Mouse (Mus musculus) kidney, adult 8-10 months (tissue): ENCODE measurements at regions not wholly inside any gene's neighbourhood (a gene's known extent, or its start where the extent isn't known, plus 50 kb on each side); places are given as distances from the start of the nearest gene placed in this dataset.
A peak's percentile ranks its signal among the peaks of the same experiment; 100 is the strongest.

Source experiments
- DNase-seq, 2 experiments: peaks; one replicate each; pipeline ENCODE4 v3.0.0; 2022

DNA sequence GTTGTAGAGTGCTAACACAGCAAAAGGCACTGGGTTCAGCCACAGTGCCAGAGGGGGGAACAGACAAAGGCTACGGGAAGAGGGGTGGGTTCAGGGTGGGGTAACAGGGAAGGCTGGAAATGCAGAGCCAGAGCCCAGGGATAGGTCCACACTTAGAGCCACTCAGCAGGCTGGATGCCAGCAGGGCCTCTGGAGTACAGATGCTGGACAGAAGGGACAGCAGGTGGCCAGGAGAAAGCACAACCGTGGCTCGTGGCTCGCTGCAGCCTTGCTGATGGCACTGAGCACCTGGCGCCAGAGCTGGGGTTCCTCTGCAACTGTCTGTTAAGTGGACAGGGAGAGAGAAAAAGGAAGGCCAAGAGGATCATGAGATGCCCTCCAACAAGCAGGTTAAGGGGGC, 174.2 kb downstream of the Mroh4 start:
- DNase-seq, result no peak

- no peak for DNase-seq
These were observed 176.7 kb downstream of the Mroh4 start for GRCm38 (mm10) chr15:74459345-74459975.

GRCm38 (mm10) chr15:74458940-74459339, 177.2 kb downstream of the Mroh4 start:
- DNase-seq, result no peak

DNA sequence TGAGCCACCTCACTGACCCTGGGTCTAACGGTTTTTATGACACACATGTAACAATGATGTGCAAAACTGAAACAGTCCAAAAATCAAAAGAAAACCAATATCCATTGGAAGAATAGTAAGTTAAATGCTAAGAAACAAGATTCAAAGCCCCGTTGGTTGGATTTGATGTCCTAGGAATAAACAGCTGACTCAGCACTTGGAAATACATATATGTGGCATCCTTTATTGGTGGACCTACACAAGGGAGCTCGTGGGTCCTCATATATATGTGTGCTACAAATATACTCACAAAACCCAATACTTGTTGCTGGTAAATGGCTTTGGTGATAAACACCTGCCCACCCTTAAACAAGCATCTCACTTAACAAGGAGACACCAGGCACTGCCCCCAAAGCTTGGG, 178.2 kb downstream of the Mroh4 start:
- DNase-seq, result no peak

GRCm38 (mm10) chr15:74456675-74457040, 179.5 kb downstream of the Mroh4 start:
- DNase-seq, result no peak

DNA sequence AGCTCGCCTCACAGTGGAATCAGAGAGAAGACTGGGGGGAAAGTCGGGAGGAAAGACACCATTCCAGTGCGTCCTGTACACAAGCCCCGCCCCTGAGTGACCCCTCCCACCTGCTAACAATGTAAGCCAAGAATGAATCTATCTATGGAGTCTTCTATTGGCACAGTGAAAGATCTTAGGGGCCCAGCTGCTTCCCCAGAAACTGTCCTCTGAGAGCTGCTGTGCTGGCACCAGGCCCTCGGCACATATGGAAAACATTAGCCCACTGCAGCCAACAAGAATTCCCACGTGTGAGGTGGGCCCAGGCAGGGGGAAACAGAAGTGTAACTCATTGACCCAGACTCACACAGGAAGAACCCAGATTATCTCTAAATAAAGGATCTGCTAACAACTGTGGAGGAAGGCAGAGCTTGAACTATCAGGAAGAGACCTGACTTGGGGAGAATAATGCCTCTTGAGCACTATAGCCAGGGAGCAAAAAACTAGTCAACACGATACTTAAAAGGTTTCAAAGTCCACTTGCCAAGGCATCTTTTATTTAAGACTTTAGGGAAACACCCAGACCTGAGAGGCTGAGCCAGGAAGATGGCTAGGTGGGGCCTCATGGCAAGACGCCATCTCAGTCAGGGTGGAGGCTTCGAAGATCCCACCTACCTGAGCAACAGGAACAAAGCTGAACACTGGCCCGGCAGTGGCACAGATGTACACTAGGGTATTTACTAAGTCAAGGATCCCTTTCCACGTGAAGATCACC, 180.1 kb downstream of the Mroh4 start:
- no peak for DNase-seq

DNA sequence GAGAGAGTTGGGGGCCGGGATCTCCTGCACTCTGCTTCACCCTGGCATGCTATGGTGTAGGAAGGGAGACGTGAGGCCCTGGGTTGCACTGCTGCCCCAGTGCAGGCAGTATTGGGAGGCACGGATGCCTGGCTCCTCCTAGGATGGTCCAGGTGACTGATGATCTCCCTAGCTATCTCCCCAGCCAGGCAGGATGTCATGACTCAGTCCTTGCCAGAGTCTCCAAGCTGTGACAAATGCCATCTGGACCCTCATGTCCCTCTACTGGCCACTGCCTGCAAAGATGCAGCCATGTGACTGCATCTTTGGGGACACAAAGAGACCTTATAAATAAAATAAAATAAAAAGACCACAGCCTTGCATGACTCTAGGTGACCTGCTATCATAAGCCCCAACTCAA, 181.6 kb downstream of the Mroh4 start:
- no peak for DNase-seq

- no peak for DNase-seq
These were observed 182.3 kb downstream of the Mroh4 start for GRCm38 (mm10) chr15:74453810-74454209.

GRCm38 (mm10) chr15:74452426-74452825, 183.7 kb downstream of the Mroh4 start:
- DNase-seq, result no peak

DNA sequence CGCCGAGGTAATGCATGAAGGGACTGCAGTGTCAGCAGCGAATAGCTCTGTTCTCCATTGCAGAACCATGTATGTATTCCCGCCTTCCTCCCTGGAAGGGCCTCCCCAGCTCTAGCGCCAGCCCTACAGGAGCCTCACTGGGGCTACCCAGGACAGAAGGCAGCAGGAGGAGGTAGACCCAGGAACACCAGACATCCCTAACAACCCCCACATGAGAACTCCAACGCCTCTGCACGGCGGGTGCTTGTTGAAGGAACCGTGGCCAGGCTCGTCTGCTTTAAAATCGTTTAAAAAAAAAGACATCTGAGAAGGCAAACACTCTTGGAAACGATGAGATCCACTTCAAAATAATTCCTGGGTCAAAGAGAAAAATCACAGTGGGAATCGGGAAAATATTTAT, 194.3 kb downstream of the Mroh4 start:
- no peak for DNase-seq

DNA sequence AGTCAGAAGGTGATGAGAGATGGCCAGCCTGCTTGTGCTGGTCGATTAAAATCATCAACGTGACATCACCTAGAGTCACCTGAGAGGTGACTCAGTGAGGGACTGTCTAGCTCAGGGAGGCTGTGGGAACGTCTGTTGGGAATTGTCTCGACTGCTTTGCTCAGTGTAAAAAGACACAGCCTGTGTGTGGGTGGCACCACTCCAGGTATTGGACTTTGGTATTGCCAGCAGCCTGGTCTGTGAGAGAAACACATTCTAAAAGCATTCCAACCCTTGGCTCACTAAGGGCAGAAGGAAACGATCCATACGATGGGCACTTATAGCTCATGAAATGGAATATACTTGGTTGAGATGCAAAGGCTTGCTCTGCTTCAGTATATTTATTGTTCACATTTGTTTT, 209.2 kb downstream of the Mroh4 start:
- no peak for DNase-seq

GRCm38 (mm10) chr15:74423001-74423400, 213.2 kb downstream of the Mroh4 start:
- no peak for DNase-seq

DNA sequence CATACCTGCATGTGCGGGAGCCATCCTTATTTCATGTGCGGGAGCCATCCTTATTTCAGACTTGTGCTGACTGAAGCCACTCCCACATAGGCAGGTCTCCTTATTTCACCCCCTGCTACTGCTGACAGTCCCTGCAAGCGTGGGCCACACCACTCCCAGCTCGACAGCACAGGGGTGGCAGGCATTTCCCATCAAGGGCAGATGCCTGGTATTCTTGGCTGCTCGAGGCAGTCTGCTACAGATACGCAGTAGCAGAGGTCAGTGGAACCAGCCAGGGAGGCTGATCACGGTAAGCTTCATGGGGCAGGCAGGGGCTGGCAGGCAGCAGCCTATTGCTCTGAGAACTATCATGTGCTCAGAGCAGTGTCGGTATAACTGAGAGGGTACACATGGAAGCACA, 215.6 kb downstream of the Mroh4 start:
- DNase-seq, result no peak

DNA sequence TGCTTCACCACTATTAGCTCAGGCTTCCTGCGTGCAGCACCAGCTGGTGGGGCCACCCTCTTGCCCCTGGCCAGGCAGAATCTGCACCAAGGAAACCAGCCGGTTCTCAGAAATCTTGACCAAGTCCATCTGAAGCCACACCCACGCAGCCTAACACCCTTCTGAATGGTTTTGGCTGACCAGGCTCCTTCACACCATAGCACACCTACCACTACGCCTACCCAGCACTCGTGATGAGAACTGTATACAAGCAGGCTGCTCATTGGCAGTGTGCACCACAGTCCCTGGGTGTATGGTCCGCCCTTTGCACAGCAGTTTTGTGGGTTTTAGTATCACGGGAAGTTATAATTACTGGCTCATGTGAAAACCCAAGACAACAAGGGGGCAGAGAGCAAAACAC, 217.5 kb downstream of the Mroh4 start:
- DNase-seq, result no peak

- no peak for DNase-seq
These were observed 222.9 kb downstream of the Mroh4 start for GRCm38 (mm10) chr15:74413217-74413616.

DNA sequence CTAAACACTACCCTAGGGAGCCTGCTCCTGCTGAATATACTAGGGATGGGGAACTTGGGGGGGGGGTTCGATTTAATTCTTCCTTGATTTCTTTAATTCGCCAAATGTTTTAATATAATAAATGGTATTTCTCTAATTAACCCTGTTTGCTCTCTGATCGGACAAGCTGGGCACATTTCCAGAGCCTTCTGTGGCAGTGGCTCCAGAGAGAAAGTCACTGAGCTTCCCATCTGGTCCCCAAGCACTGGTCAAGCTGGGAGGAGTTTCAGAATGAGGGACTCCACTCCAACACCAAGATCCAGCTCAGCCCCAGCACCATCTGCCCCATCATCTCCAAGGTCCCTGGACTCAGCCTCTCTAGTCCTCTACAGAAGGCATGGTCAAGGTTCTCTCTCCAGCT, 223.9 kb downstream of the Mroh4 start:
- DNase-seq, result no peak

DNA sequence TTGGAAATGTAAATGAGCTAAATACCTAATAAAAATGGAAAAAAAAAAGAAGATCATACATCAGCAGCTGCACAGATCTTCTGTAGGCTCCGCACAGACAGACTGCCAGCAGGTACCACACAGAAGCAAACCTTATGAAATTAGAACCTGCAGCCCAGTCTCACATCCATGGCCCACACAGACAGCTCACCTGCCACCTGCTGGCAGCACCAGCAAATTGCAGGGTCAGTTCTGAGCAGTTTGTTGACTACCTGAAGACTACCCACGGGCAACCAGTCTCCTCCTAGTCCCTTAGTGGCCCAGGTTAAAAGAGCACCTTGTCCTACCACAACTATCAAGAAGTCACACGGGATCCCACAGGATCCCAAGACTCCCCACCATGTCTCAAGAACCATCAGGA, 225.1 kb downstream of the Mroh4 start:
- peak in 1 of 2 experiments; percentile 11 for DNase-seq

DNA sequence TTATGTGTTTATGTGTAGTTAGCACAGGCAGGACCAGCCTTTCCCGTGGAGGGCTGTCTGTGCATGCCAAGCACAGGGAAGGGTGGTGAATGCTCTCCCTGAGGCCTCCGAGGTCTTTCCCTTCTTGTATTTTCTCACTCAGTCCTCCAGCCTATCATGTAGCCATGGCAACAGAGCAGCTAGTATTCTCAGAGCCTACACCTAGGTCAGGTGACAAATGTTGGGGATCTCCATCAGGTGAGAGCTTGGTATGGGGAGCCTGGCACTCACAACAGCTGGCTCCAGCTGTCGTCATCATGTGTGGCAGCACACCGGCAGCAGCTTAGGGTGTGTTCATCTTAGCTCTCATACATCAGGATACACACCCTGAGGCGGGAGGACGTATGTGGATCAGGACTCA, 231.3 kb downstream of the Mroh4 start:
- no peak for DNase-seq

DNA sequence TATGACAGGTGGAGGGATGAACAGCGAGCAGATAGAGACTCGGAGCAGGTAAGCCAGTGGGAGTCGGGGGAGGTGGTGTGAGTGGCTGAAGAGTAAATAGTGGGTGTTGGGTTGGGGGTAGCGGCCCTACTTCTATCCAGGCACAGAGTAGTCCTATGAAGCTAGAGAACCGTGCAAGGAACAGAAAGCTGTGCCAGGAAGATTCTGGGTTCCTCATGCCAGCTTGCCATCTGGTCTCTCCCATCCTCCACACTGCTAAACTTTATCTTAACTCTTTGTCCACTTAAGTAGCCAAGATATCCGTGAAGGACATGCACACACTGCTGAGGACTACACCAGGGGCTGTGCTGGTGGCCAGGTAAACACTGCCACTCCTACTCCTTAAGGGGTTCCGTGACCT, 234.9 kb downstream of the Mroh4 start:
- no peak for DNase-seq

DNA sequence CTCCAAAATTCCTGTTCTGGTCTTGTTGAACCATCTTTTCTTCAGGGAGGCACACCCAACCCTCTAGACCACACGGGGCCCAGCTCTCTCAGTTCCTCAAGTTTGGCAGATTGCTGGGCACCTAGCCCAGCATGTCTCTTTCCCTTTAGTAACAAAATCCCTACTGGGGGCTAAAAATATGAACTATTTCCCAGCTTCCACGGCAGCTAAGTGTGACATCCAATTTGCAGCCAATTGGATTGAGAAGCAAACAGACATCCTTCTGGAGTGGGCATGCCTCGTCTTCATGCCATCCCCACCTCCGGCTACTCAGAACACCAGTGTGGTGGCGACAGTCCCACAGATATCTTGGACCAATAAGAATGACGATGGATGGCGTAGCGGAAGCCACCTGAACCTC, 240.1 kb downstream of the Mroh4 start:
- no peak for DNase-seq

- no peak for DNase-seq
These were observed 248.6 kb downstream of the Mroh4 start for GRCm38 (mm10) chr15:74387533-74387932.

- DNase-seq, result peak in 1 of 2 experiments; percentile 21
These were observed 253.6 kb downstream of the Mroh4 start for GRCm38 (mm10) chr15:74382556-74382955.

DNA sequence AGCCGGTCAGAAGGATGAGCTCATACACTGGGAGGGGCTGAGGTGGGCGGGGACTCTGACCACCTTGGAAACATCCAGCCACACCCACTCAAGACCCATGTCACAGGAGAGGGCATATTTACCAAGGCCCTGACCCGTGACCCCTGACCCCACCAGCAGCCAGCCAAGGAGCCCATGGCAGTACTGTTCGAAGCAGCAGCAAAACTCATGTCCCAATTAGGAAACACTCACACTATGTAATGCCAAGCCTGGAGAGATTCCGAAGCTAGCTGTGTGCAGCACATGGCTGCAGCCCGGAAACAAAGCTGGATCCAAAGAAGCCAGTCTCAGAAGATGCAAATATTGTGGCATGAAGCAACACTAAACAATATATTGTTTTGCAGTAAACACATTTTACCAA, 256.8 kb downstream of the Mroh4 start:
- no peak for DNase-seq

GRCm38 (mm10) chr15:74369461-74369860, 266.7 kb downstream of the Mroh4 start:
- DNase-seq, result no peak

GRCm38 (mm10) chr15:74347911-74348310, 288.2 kb downstream of the Mroh4 start:
- no peak for DNase-seq
